Mouse (Mus musculus): ENCODE results near the gene Eid2b. TPM values are rescaled to one million over a fixed set of nuclear protein-coding genes. Genes with fewer than 3 reads are reported as not detected.

The Eid2b gene
- polyA plus RNA-seq, 2 experiments = 1.7 to 2.1 TPM

GRCm38 (mm10) chr7:28311151-28311925, 33.8 kb downstream of the Eid2b start:
- ATAC-seq (ENCODE audit: insufficient read depth) (peak; percentile 55), DNase-seq (ENCODE audit: low read depth in 3 of 3, low spot score in 3 of 3) (peak in 1 of 3 experiments; percentile 17)
- peak overlapping the region; percentile 30; the same call in 1 of the 2 replicates for H3K27ac ChIP-seq
- peaks cover 39% of the 10 kb centered on the region for H3K36me3 ChIP-seq (replicated peaks; ENCODE audit: control insufficient read depth, insufficient read depth, low read depth)
- peak overlapping the region; percentile 97 for H3K4me2 ChIP-seq (ENCODE audit: low read depth)
- WGBS (ENCODE audit: insufficient replicate concordance) = 3% methylated on average over 35 of the region's 35 CpGs
- peaks cover 4 to 6% of the 10 kb centered on the region in 2 experiments; a peak in 3 of 4 replicates for H3K4me1 ChIP-seq (replicated peaks; ENCODE audit: control insufficient read depth in 2 of 2, insufficient read depth in 2 of 2, low read length in 1 of 2)
- no peaks in the 10 kb centered on the region for H3K27me3 ChIP-seq (ENCODE audit: control insufficient read depth, insufficient read depth, low read length)
- H3K9ac ChIP-seq (replicated peaks) = peak overlapping the region; percentile 94
- TF ChIP-seq CTCF (IDR thresholded peaks at IDR 0.05; ENCODE audit: low read depth) = no peak
- no peak for TF ChIP-seq EP300 (IDR thresholded peaks at IDR 0.05; ENCODE audit: low read depth)
- H3K4me3 ChIP-seq (ENCODE audit: insufficient read depth in 1 of 2, low read depth in 2 of 2, low read length in 2 of 2) = peak overlapping the region; percentile 95 to 99
- H3K9me3 ChIP-seq (ENCODE audit: control insufficient read depth, low read length) = no peaks in the 10 kb centered on the region

GRCm38 (mm10) chr7:28311926-28312543, 34.5 kb downstream of the Eid2b start, which contains the start of gene Timm50:
Gene Timm50, minus strand, starts transcription at chr7:28312072.
- H3K9me3 ChIP-seq (ENCODE audit: control insufficient read depth, low read length) = no peaks in the 10 kb centered on the region
- H3K9ac ChIP-seq (replicated peaks) = peak within 1 kb of the TSS; percentile 94
- H3K4me1 ChIP-seq (replicated peaks; ENCODE audit: control insufficient read depth in 2 of 2, insufficient read depth in 2 of 2, low read length in 1 of 2) = peaks cover 4 to 6% of the 10 kb centered on the region in 2 experiments; a peak in 3 of 4 replicates
- peak within 1 kb of the TSS; percentile 97 for H3K4me2 ChIP-seq (ENCODE audit: low read depth)
- peak within 1 kb of the TSS; percentile 95 to 99 for H3K4me3 ChIP-seq (ENCODE audit: insufficient read depth in 1 of 2, low read depth in 2 of 2, low read length in 2 of 2)
- peak within 1 kb of the TSS; percentile 41 for H3K27ac ChIP-seq
- H3K36me3 ChIP-seq (replicated peaks; ENCODE audit: control insufficient read depth, insufficient read depth, low read depth) = peaks cover 40% of the 10 kb centered on the region
- peak; percentile 93 to 95 (median 94) for DNase-seq (ENCODE audit: low read depth in 3 of 3, low spot score in 3 of 3)
- ATAC-seq (ENCODE audit: insufficient read depth) = peak; percentile 98
- H3K27me3 ChIP-seq (ENCODE audit: control insufficient read depth, insufficient read depth, low read length) = no peaks in the 10 kb centered on the region
- WGBS (ENCODE audit: insufficient replicate concordance) = under 1% methylated on average over 45 of the region's 45 CpGs
- TF ChIP-seq EP300 (IDR thresholded peaks at IDR 0.05; ENCODE audit: low read depth) = peak; percentile 50; the same call in 1 of the 2 replicates
- TF ChIP-seq CTCF (IDR thresholded peaks at IDR 0.05; ENCODE audit: low read depth) = peak; percentile 36; the same call in 1 of the 2 replicates

- H3K4me3 ChIP-seq (ENCODE audit: insufficient read depth in 1 of 2, low read depth in 2 of 2, low read length in 2 of 2) = no peak overlapping the region
- TF ChIP-seq EP300 (IDR thresholded peaks at IDR 0.05; ENCODE audit: low read depth) (no peak), CTCF (IDR thresholded peaks at IDR 0.05; ENCODE audit: low read depth) (no peak)
- ATAC-seq (ENCODE audit: insufficient read depth) (no peak), DNase-seq (ENCODE audit: low read depth in 3 of 3, low spot score in 3 of 3) (no peak)
- 66% methylated on average over 3 of the region's 3 CpGs for WGBS (ENCODE audit: insufficient replicate concordance)
- H3K27me3 ChIP-seq (ENCODE audit: control insufficient read depth, insufficient read depth, low read length) = no peaks in the 10 kb centered on the region
- no peaks in the 10 kb centered on the region for H3K9me3 ChIP-seq (ENCODE audit: control insufficient read depth, low read length)
- H3K9ac ChIP-seq (replicated peaks) = no peak overlapping the region
- H3K4me1 ChIP-seq (replicated peaks; ENCODE audit: control insufficient read depth in 2 of 2, insufficient read depth in 2 of 2, low read length in 1 of 2) = no peaks in the 10 kb centered on the region; a peak in 1 of 4 replicates
- H3K27ac ChIP-seq = no peak overlapping the region
- no peak overlapping the region for H3K4me2 ChIP-seq (ENCODE audit: low read depth)
- H3K36me3 ChIP-seq (replicated peaks; ENCODE audit: control insufficient read depth, insufficient read depth, low read depth) = peaks cover 80% of the 10 kb centered on the region
Measured at GRCm38 (mm10) chr7:28318036-28318435, 40.5 kb downstream of the Eid2b start.

GRCm38 (mm10) chr7:28318714-28319113, 41.2 kb downstream of the Eid2b start:
- Histone ChIP-seq H3K27ac (no peak overlapping the region), H3K4me1 (replicated peaks; ENCODE audit: control insufficient read depth in 2 of 2, insufficient read depth in 2 of 2, low read length in 1 of 2) (no peaks in the 10 kb centered on the region), H3K27me3 (ENCODE audit: control insufficient read depth, insufficient read depth, low read length) (no peaks in the 10 kb centered on the region), H3K4me2 (ENCODE audit: low read depth) (no peak overlapping the region), H3K36me3 (replicated peaks; ENCODE audit: control insufficient read depth, insufficient read depth, low read depth) (peaks cover 85% of the 10 kb centered on the region), H3K9me3 (ENCODE audit: control insufficient read depth, low read length) (no peaks in the 10 kb centered on the region), H3K9ac (replicated peaks) (no peak overlapping the region), H3K4me3 (ENCODE audit: insufficient read depth in 1 of 2, low read depth in 2 of 2, low read length in 2 of 2) (no peak overlapping the region)
- TF ChIP-seq CTCF (IDR thresholded peaks at IDR 0.05; ENCODE audit: low read depth) = no peak
- TF ChIP-seq EP300 (IDR thresholded peaks at IDR 0.05; ENCODE audit: low read depth) = no peak
- ATAC-seq (ENCODE audit: insufficient read depth) (no peak), DNase-seq (ENCODE audit: low read depth in 3 of 3, low spot score in 3 of 3) (no peak)
- WGBS (ENCODE audit: insufficient replicate concordance) = 86% methylated on average over 17 of the region's 17 CpGs

Measured in liver, embryonic 14.5 days (tissue).